Mouse (Mus musculus): ENCODE measurements at regions not wholly inside any gene's neighbourhood (a gene's known extent, or its start where the extent isn't known, plus 50 kb on each side); places are given as distances from the start of the nearest gene placed in this dataset.

DNA sequence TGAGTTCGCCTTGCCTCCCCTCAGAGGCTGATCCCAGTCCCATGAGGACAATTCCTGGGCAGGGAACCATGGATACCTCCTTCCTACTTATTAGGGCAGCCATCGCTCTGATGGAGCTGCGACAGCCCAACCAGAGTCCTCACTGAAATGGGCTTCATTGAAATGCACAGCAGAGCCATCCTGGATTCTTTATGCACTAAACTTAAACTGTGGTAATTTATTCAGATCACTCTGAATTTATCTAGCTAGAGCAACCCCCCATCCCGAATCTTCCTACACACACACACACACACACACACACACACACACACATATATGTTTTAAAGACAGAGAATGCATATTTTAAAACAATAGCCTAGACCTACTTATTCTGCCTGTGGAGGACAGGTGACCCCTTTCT is 258.9 kb upstream of the Zfp507 start:
- peaks cover 5% of the 10 kb centered on the region for H3K27me3 ChIP-seq
- CTCF ChIA-PET: interaction anchor here (1.7 kb wide), 1 partner anchor 11 kb away, joined by 7 read pairs; no protein-coding TSS in a partner anchor
- in situ Hi-C loops (cut with MboI; ENCODE audit: low pct_unique_long_range_greater_than_20kb): no loop called here
- TF ChIP-seq CTCF (IDR thresholded peaks at IDR 0.05): no peak
- DNase-seq (ENCODE audit: low read depth, low spot score) (no peak), ATAC-seq (no peak)
- POLR2A ChIA-PET: no interaction called here

DNA sequence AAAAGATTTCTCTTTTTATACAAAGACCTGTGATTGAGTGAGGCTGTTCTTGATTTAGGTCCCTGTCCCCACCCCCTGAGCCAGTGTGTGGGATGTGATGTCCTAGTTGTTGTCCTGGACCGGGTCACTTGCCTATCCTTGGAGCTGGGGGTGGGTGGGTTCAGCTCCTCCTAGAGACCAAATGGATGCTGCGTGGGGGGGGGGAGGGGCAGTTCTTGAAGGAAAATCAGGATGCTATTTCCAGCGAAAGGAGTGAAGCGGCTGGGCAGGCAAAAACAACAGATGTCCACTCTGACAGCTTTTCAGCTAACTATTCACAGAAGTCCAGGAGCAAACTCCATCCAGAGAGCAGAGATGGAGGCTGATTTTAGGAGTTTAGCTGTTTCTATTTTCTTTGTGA is 257.6 kb upstream of the Zfp507 start:
- no peak for DNase-seq (ENCODE audit: low read depth, low spot score)
- TF ChIP-seq CTCF (IDR thresholded peaks at IDR 0.05): no peak
- no peak for ATAC-seq
- peaks cover 7% of the 10 kb centered on the region for H3K27me3 ChIP-seq
- in situ Hi-C loops (cut with MboI; ENCODE audit: low pct_unique_long_range_greater_than_20kb): no loop called here
- CTCF ChIA-PET: interaction anchor here (0.9 to 1.7 kb wide), 2 partner anchors 11 to 12 kb away, joined by 3 to 7 read pairs; no protein-coding TSS in a partner anchor
- POLR2A ChIA-PET: no interaction called here

DNA sequence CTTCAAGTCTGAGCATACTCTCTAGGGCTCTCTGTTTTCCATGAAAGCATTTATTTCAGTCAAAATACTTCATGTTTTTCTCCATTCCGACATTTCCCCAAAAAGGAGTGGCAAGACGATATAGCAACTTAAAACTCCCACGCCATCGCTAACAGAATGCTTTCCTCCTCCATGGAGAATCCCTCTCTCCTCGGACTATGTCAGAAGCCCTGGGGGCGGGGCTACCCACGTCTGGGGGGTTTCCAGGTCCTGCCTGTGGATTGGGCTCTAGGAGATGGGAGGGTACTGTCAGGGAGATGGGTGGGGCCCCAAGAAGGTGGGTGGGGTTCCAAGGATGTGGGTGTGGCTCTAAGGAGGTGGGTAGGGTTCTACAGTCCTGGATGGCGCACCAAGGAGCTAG is 243.2 kb upstream of the Zfp507 start:
- H3K27me3 ChIP-seq: peaks cover 14% of the 10 kb centered on the region
- in situ Hi-C loops (cut with MboI; ENCODE audit: low pct_unique_long_range_greater_than_20kb): loop anchor here (25.0 kb wide), 1 partner anchor 941 kb away; no protein-coding TSS in a partner anchor
- ChIA-PET POLR2A (no interaction called here), CTCF (no interaction called here)
- DNase-seq (ENCODE audit: low read depth, low spot score) (no peak), ATAC-seq (no peak)
- TF ChIP-seq CTCF (IDR thresholded peaks at IDR 0.05): no peak

DNA sequence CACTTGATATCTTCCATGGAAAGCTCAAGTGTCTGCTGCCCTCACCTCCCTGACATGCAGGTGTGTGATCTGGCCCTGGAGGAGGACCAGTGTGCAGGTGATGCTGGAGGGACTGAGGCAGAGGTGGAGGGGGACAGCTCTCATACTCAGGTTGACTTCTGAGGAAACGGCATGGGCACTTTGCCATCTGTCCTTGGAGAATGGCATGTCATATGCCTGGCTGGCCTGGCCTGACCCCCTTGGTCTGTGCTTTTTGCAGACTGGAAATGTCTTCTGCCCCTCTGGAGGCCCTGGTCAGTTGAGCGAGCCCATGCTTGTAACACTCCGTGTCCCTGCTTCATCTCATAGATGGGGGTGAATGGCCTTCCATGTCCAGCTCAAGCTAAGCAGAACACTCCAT is 229.1 kb upstream of the Zfp507 start:
- POLR2A ChIA-PET: no interaction called here
- CTCF ChIA-PET: interaction anchor here (1.3 kb wide), 1 partner anchor 9 kb away, joined by 3 read pairs; no protein-coding TSS in a partner anchor
- peaks cover 9% of the 10 kb centered on the region for H3K27me3 ChIP-seq
- DNase-seq (ENCODE audit: low read depth, low spot score) (no peak), ATAC-seq (no peak)
- no peak for TF ChIP-seq CTCF (IDR thresholded peaks at IDR 0.05)
- in situ Hi-C loops (cut with MboI; ENCODE audit: low pct_unique_long_range_greater_than_20kb): loop anchor here (25.0 kb wide), 1 partner anchor 955 kb away; no protein-coding TSS in a partner anchor

DNA sequence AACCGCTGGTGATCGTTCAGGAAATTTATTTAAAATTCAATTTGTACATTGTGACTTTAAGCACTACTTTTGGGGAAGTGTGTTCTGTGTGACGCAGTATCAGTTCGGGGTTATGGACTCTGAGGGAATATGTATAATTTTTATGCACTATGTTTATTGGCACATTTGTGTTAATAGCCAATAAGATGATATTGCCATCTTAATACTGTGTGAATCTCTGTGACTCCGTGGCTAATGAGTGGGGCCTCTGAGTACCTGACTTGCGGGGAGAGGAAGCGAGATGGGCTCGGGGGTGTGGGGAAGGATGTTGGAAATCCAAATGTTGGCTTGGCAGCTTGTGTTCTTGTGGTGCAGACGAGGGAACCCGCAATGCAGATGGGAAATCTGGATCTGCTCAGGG is 220.2 kb upstream of the Zfp507 start:
- TF ChIP-seq CTCF (IDR thresholded peaks at IDR 0.05): no peak
- ChIA-PET CTCF (interaction anchor here (1.2 to 1.3 kb wide), 2 partner anchors 8 to 15 kb away, joined by 3 read pairs; no protein-coding TSS in a partner anchor), POLR2A (no interaction called here)
- in situ Hi-C loops (cut with MboI; ENCODE audit: low pct_unique_long_range_greater_than_20kb): no loop called here
- DNase-seq (ENCODE audit: low read depth, low spot score): no peak
- no peak for ATAC-seq
- peaks cover 3% of the 10 kb centered on the region for H3K27me3 ChIP-seq

DNA sequence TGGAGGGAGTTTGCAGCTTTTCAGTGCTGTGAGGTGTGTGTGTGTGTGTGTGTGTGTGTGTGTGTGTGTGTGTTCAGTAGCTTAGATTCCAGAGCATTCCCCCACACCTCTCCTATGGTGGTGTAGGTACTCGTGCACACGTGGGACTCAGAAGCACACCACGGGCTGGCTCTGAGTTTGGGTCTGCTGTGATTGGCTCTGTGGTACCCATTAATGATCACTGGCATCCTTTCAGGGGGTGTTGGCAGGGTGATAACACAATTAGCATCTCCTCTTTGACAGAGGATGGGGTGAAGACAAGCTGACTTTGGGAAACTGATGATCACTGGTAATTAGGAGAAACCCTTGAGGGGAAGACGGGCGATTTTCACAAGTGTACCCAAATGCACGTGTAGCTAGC is 219.7 kb upstream of the Zfp507 start:
- ChIA-PET CTCF (interaction anchor here (1.2 to 1.3 kb wide), 2 partner anchors 9 to 16 kb away, joined by 3 read pairs; no protein-coding TSS in a partner anchor), POLR2A (no interaction called here)
- DNase-seq (ENCODE audit: low read depth, low spot score) (no peak), ATAC-seq (no peak)
- H3K27me3 ChIP-seq: peaks cover 7% of the 10 kb centered on the region
- in situ Hi-C loops (cut with MboI; ENCODE audit: low pct_unique_long_range_greater_than_20kb): no loop called here
- TF ChIP-seq CTCF (IDR thresholded peaks at IDR 0.05): no peak

DNA sequence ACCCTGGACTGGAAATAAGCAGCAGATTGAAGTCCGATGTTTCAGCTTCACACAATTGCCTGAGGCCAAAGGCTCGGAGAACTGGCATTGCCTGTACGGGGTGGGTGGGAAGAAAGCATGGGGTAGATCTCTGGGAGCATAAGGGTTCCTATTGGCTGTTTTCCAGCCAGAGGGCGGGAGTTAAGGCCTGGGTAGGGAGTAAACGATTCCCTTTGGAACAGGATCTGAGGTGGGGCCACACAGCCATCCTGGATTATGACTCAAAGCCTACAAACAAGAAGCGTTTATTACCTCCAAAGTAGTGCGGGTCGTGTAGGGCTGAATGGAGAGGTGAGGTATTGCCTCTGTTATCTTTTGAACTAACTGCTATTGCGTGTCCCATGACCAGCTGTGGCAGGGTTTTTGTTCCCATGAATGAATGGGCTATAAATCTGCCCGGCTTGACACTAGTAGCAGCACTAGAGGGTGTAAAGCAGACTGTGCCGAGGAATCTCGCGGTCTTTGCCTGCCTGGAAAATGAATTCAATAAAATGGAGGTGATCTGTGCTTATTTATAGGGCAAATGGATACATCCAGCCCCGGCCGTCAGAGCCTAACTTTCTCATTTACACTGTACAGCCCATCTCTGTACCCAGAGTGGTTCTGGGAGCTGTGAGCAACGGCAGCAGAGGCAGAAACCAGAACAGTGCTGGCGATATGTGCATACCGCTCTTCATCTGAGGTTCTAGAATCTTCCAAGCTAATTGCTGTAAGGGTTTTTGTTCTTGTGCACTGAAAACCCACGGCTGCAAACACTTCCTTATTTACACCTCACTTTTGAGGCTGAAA is 214.3 kb upstream of the Zfp507 start:
- in situ Hi-C loops (cut with MboI; ENCODE audit: low pct_unique_long_range_greater_than_20kb): no loop called here
- no peak for ATAC-seq

DNA sequence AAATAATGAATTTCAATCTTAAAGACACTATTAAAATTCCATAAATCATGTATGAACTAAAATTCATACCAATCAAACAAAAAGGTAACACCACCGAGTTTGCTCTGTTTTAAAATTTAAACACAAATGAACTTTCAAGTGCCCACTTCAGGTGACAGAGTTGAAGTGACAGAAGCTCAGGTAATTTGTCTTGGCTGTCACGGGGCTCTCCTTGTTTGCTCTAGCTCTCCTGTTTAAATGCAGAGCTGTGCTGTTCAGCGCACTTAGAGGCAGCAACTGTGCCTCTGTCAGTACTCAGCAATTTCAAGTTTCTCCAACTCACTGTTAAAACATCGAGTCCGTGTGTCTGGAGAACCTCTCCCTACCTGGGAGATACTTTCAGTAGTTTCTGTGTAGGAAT is 193.8 kb upstream of the Zfp507 start:
- CTCF ChIA-PET: interaction anchor here (1.9 kb wide), 1 partner anchor 37 kb away, joined by 4 read pairs; no protein-coding TSS in a partner anchor
- in situ Hi-C loops (cut with MboI; ENCODE audit: low pct_unique_long_range_greater_than_20kb): no loop called here

More for the DNA sequence above, 214.3 kb upstream of the Zfp507 start:
- no peak for DNase-seq (ENCODE audit: low read depth, low spot score)
- CTCF ChIA-PET: no interaction called here
- peaks cover 40% of the 10 kb centered on the region for H3K27me3 ChIP-seq
- POLR2A ChIA-PET: no interaction called here
- TF ChIP-seq CTCF (IDR thresholded peaks at IDR 0.05): no peak

DNA sequence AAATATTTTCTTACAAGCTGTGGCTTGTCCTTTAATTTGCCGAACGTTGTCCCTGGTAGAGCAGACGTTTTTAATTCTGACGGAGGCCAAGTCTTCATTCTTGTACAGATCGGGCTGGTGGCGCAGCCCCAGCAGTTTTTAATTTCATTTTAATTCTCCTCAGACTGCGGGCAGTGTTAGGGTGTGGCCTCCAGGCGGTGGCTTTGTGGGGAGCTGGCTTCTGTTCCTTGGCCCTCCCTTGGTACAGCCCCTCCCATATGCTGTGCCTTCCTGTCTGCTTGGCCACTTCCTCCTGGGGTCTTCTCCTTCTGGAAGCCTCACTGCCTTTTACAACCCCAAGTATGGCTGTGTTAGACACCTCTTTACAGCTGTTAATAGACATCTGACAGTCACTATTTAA is 189.7 kb upstream of the Zfp507 start:
- ATAC-seq (no peak), DNase-seq (ENCODE audit: low read depth, low spot score) (no peak)
- H3K27me3 ChIP-seq: peaks cover 15% of the 10 kb centered on the region
- ChIA-PET POLR2A (no interaction called here), CTCF (no interaction called here)
- in situ Hi-C loops (cut with MboI; ENCODE audit: low pct_unique_long_range_greater_than_20kb): no loop called here
- no peak for TF ChIP-seq CTCF (IDR thresholded peaks at IDR 0.05)

More for the DNA sequence above, 193.8 kb upstream of the Zfp507 start:
- POLR2A ChIA-PET: no interaction called here
- ATAC-seq (no peak), DNase-seq (ENCODE audit: low read depth, low spot score) (no peak)
- peaks cover 15% of the 10 kb centered on the region for H3K27me3 ChIP-seq
- no peak for TF ChIP-seq CTCF (IDR thresholded peaks at IDR 0.05)

DNA sequence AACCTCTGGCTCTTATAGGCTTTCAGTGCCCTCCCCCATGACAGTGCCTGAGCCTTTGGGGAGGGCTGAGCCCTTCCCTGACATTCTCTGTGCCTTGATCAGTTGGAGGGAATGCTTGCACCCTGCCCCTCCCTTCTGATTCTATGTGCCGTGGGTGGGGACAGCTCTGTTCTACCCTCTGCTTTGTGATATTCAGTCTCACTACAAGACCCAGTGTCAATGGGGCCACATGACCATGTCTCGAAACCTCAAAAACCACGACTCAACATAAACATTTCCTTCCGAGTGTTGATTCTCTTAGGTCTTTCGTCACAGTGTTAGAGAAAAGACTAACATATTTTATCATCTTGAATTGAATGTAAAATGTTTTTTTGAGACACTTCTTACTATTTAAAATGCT is 188.3 kb upstream of the Zfp507 start:
- ChIA-PET CTCF (no interaction called here), POLR2A (no interaction called here)
- DNase-seq (ENCODE audit: low read depth, low spot score) (no peak), ATAC-seq (no peak)
- TF ChIP-seq CTCF (IDR thresholded peaks at IDR 0.05): no peak
- H3K27me3 ChIP-seq: peaks cover 5% of the 10 kb centered on the region
- in situ Hi-C loops (cut with MboI; ENCODE audit: low pct_unique_long_range_greater_than_20kb): no loop called here

DNA sequence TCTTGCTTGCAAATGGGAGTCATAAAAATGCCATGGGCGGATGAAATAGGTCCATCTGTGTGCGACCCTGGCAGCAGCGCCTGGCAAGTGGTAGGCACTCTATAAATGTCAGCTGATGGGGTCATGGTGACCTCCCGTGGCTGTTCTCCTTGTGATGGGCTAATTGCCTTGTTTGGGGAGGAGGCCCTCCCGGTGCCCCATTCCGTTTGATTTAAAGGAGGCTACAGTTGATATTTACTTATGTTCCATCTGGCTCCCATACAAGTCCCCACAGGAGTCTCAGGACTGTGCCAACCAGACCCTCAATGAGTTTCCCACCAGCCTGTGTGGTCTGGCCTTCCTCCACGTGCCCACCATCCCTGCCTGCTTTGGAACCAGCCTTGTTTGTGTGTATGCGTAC is 186.7 kb upstream of the Zfp507 start:
- no peak for TF ChIP-seq CTCF (IDR thresholded peaks at IDR 0.05)
- H3K27me3 ChIP-seq: peaks cover 5% of the 10 kb centered on the region
- in situ Hi-C loops (cut with MboI; ENCODE audit: low pct_unique_long_range_greater_than_20kb): no loop called here
- DNase-seq (ENCODE audit: low read depth, low spot score): no peak
- ATAC-seq: no peak
- ChIA-PET CTCF (no interaction called here), POLR2A (no interaction called here)

Measured in Patski (cell line).